Mouse (Mus musculus) MEL (cell line): ENCODE results near the gene Rhoj. TPM values are rescaled to one million over a fixed set of nuclear protein-coding genes. Genes with fewer than 3 reads are reported as not detected.

Experiments
- DNase-seq: peaks from one replicate; pipeline ENCODE4 v3.0.0; 2011; ENCODE audit warnings: low read depth, low spot score
- H3K27ac ChIP-seq: 2 replicates; pipeline ENCODE4 v1.5.1; 2012; ENCODE audit warnings: low read depth, mild to moderate bottlenecking, control low read depth, low read length, moderate library complexity; ENCODE audit not compliant: control insufficient read depth
- H3K27me3 ChIP-seq, 2 experiments: fragments of 150-350 bp in 1 of 2; sonication (generic) in 1 of 2; 2 replicates each; pipeline ENCODE4 v1.6.1; 2012; ENCODE audit warnings: low read length in 2 of 2, mild to moderate bottlenecking in 2 of 2, improper control_type of control experiment in 1 of 2, moderate library complexity in 1 of 2; ENCODE audit not compliant: insufficient read depth in 2 of 2, control insufficient read depth in 1 of 2
- H3K36me3 ChIP-seq, 2 experiments: 2 replicates each; pipeline ENCODE4 v1.6.1; 2012 to 2014; ENCODE audit warnings: low read length in 2 of 2, improper control_type of control experiment in 1 of 2, inconsistent platforms in 1 of 2, mild to moderate bottlenecking in 1 of 2; ENCODE audit not compliant: insufficient read depth in 2 of 2, control insufficient read depth in 1 of 2
- H3K4me1 ChIP-seq, 2 experiments: fragments of 150-350 bp in 1 of 2; sonication (generic) in 1 of 2; 2 replicates each; pipeline ENCODE4 v1.6.1; 2012; ENCODE audit warnings: low read length in 2 of 2, improper control_type of control experiment in 1 of 2, mild to moderate bottlenecking in 1 of 2; ENCODE audit not compliant: insufficient read depth in 2 of 2, control insufficient read depth in 1 of 2
- H3K4me3 ChIP-seq, 2 experiments: fragments of 150-350 bp in 1 of 2; sonication (generic) in 1 of 2; 2 replicates each; pipeline ENCODE4 v1.5.1; 2012; ENCODE audit warnings: low read depth in 2 of 2, low read length in 2 of 2, mild to moderate bottlenecking in 2 of 2, moderate library complexity in 2 of 2, control low read depth in 1 of 2, improper control_type of control experiment in 1 of 2; ENCODE audit not compliant: control insufficient read depth in 1 of 2, insufficient read depth in 1 of 2
- H3K79me2 ChIP-seq: 2 replicates; pipeline ENCODE4 v1.6.1; 2012; ENCODE audit warnings: mild to moderate bottlenecking, low read length, moderate library complexity; ENCODE audit not compliant: control insufficient read depth, poor library complexity, insufficient read depth
- H3K9ac ChIP-seq: 2 replicates; pipeline ENCODE4 v1.6.1; 2012; ENCODE audit warnings: low read depth, mild to moderate bottlenecking, control low read depth, low read length, moderate library complexity; ENCODE audit not compliant: control insufficient read depth, poor library complexity, severe bottlenecking
- H3K9me3 ChIP-seq: fragments of 150-350 bp; sonication (generic); replicated peaks from 2 replicates; pipeline ENCODE4 v1.6.1; 2012; ENCODE audit warnings: mild to moderate bottlenecking, low read length, improper control_type of control experiment, moderate library complexity; ENCODE audit not compliant: insufficient read depth
- BHLHE40 ChIP-seq: IDR thresholded peaks from 2 replicates; pipeline ENCODE4 v1.6.1; 2012; ENCODE audit warnings: low read depth, mild to moderate bottlenecking, inconsistent platforms, low read length, improper control_type of control experiment, borderline replicate concordance
- E2F4 ChIP-seq: IDR thresholded peaks from 2 replicates; pipeline ENCODE4 v1.6.1; 2011; ENCODE audit warnings: low read depth, low read length, improper control_type of control experiment, borderline replicate concordance
- EP300 ChIP-seq, 2 experiments: IDR thresholded peaks; 2 replicates each; pipeline ENCODE4 v1.6.1; 2011; ENCODE audit warnings: improper control_type of control experiment in 2 of 2, low read length in 2 of 2, low read depth in 1 of 2, mild to moderate bottlenecking in 1 of 2
- ETS1 ChIP-seq: IDR thresholded peaks from 2 replicates; pipeline ENCODE4 v1.6.1; 2012; ENCODE audit warnings: low read depth, mild to moderate bottlenecking, inconsistent platforms, low read length, improper control_type of control experiment, moderate library complexity
- GATA1 ChIP-seq: IDR thresholded peaks from 2 replicates; pipeline ENCODE4 v1.6.1; 2011; ENCODE audit warnings: low read depth, low read length, improper control_type of control experiment
- KAT2A ChIP-seq: conservative IDR thresholded peaks from 2 replicates; pipeline ENCODE4 v1.6.1; 2012; ENCODE audit warnings: low read depth, low read length, improper control_type of control experiment, inconsistent platforms
- MAZ ChIP-seq: IDR thresholded peaks from 2 replicates; pipeline ENCODE4 v1.6.1; 2012; ENCODE audit warnings: low read depth, mild to moderate bottlenecking, inconsistent platforms, low read length, improper control_type of control experiment
- MEF2A ChIP-seq: IDR thresholded peaks from 2 replicates; pipeline ENCODE4 v1.6.1; 2014; ENCODE audit warnings: low read depth, mild to moderate bottlenecking, inconsistent platforms, low read length, improper control_type of control experiment; ENCODE audit not compliant: poor library complexity, insufficient replicate concordance, severe bottlenecking; ENCODE audit errors: extremely low read depth
- MXI1 ChIP-seq: IDR thresholded peaks from 2 replicates; pipeline ENCODE4 v1.6.1; 2011; ENCODE audit warnings: mild to moderate bottlenecking, low read depth, low read length, improper control_type of control experiment
- NRF1 ChIP-seq: IDR thresholded peaks from 2 replicates; pipeline ENCODE4 v1.6.1; 2014; ENCODE audit warnings: low read depth, mild to moderate bottlenecking, inconsistent platforms, low read length, improper control_type of control experiment, moderate library complexity; ENCODE audit not compliant: poor library complexity, insufficient read depth, severe bottlenecking
- POLR2A ChIP-seq, 2 experiments: IDR thresholded peaks; 2 replicates each; pipeline ENCODE4 v1.6.1; 2011 to 2012; ENCODE audit warnings: low read length in 2 of 2, mild to moderate bottlenecking in 2 of 2, control low read depth in 1 of 2, improper control_type of control experiment in 1 of 2, low read depth in 1 of 2, moderate library complexity in 1 of 2; ENCODE audit not compliant: control insufficient read depth in 1 of 2, insufficient read depth in 1 of 2, poor library complexity in 1 of 2
- POLR2AphosphoS2 ChIP-seq: IDR thresholded peaks from 2 replicates; pipeline ENCODE4 v1.6.1; 2011; ENCODE audit warnings: low read length, improper control_type of control experiment
- POLR2AphosphoS5 ChIP-seq: IDR thresholded peaks from 2 replicates; pipeline ENCODE4 v1.6.1; 2012; ENCODE audit warnings: low read depth, borderline replicate concordance, mild to moderate bottlenecking, inconsistent platforms, low read length, moderate library complexity, mixed read lengths
- RAD21 ChIP-seq: IDR thresholded peaks from 2 replicates; pipeline ENCODE4 v1.6.1; 2011; ENCODE audit warnings: mild to moderate bottlenecking, low read depth, low read length, improper control_type of control experiment
- SMC3 ChIP-seq: IDR thresholded peaks from 2 replicates; pipeline ENCODE4 v1.6.1; 2011; ENCODE audit warnings: low read depth, low read length, improper control_type of control experiment
- TBP ChIP-seq: IDR thresholded peaks from 2 replicates; pipeline ENCODE4 v1.8.0; 2011; ENCODE audit warnings: low read depth, low read length, improper control_type of control experiment
- UBTF ChIP-seq: IDR thresholded peaks from 2 replicates; pipeline ENCODE4 v1.6.1; 2012; ENCODE audit warnings: low read depth, mild to moderate bottlenecking, inconsistent platforms, low read length, improper control_type of control experiment, moderate library complexity, borderline replicate concordance; ENCODE audit not compliant: insufficient read depth
- USF1 ChIP-seq: IDR thresholded peaks from 2 replicates; pipeline ENCODE4 v1.6.1; 2014; ENCODE audit warnings: low read depth, mild to moderate bottlenecking, inconsistent platforms, low read length, improper control_type of control experiment, moderate library complexity
- USF2 ChIP-seq, 2 experiments: IDR thresholded peaks; 2 replicates each; pipeline ENCODE4 v1.6.1; 2011 to 2012; ENCODE audit warnings: improper control_type of control experiment in 2 of 2, low read length in 2 of 2, borderline replicate concordance in 1 of 2, inconsistent platforms in 1 of 2, low read depth in 1 of 2, mild to moderate bottlenecking in 1 of 2; ENCODE audit not compliant: insufficient read depth in 1 of 2
- ZC3H11A ChIP-seq: IDR thresholded peaks from 2 replicates; pipeline ENCODE4 v1.6.1; 2012; ENCODE audit warnings: low read depth, mild to moderate bottlenecking, inconsistent platforms, low read length, improper control_type of control experiment
- ZKSCAN1 ChIP-seq: IDR thresholded peaks from 2 replicates; pipeline ENCODE4 v1.6.1; 2012; ENCODE audit warnings: low read depth, mild to moderate bottlenecking, inconsistent platforms, low read length, improper control_type of control experiment, moderate library complexity
- ZMIZ1 ChIP-seq: IDR thresholded peaks from 2 replicates; pipeline ENCODE4 v1.6.1; 2012; ENCODE audit warnings: low read depth, mild to moderate bottlenecking, inconsistent platforms, low read length, improper control_type of control experiment, moderate library complexity
- polyA plus RNA-seq, 2 experiments: library from polyadenylated mRNA; stranded (reverse) in 1 of 2; unstranded in 1 of 2; fragments of >175 nt in 1 of 2; fragments of >200 nt in 1 of 2; gene quantifications; 2 replicates each; pipeline versions ENCODE4 v1.2.1 to v1.2.4; 2012; ENCODE audit warnings: low replicate concordance in 2 of 2, low read depth in 1 of 2; ENCODE audit not compliant: insufficient read length in 2 of 2, insufficient read depth in 1 of 2, missing spikeins in 1 of 2
- total RNA-seq: library from RNA; depleted of rRNA; stranded (reverse); fragments of 300-350 nt; gene quantifications from 2 replicates; pipeline ENCODE4 v1.2.3, GENCODE M21; 2012

Gene Rhoj
- total and polyA plus RNA-seq, 3 experiments = not detected

DNA sequence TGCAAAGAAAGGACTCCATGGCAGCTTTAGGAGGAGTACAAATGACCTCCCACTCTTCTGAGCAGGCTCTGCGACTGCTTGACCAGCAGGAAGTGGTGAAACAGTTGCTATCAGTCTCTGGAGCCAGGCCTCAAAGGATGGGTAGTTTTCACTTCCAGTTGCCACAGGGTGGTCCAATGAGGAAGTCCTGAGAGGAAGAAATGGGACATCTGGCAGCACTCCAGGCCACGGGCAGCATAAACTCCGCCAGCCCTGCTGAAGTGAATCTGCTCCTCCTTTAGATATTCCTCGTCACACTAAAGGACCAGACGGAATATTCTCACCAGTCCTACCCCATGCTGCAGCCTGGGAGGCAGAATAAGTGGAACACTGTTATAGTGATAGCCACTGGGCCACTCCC, 140.8 kb downstream of the Rhoj start (continued):
- no peak for TF ChIP-seq USF2 (IDR thresholded peaks at IDR 0.05; ENCODE audit: borderline replicate concordance in 1 of 2, insufficient read depth in 1 of 2, low read depth in 1 of 2, low read length in 2 of 2)
- no peak for TF ChIP-seq ZC3H11A
- TF ChIP-seq ZMIZ1 = no peak
- no peak for TF ChIP-seq POLR2A (IDR thresholded peaks at IDR 0.05; ENCODE audit: control insufficient read depth in 1 of 2, insufficient read depth in 1 of 2, low read depth in 1 of 2, low read length in 2 of 2, poor library complexity in 1 of 2)
- TF ChIP-seq MAZ = no peak

- H3K27me3 ChIP-seq = no peaks in the 10 kb centered on the region
- no peak overlapping the region for H3K9ac ChIP-seq
- H3K79me2 ChIP-seq = no peaks in the 10 kb centered on the region
- TF ChIP-seq MXI1 (no peak), UBTF (no peak), GATA1 (no peak), E2F4 (no peak), SMC3 (no peak; the same call in 1 of the 2 replicates), USF1 (no peak), POLR2AphosphoS5 (no peak), RAD21 (no peak), POLR2AphosphoS2 (no peak), USF2 (IDR thresholded peaks at IDR 0.05; ENCODE audit: borderline replicate concordance in 1 of 2, insufficient read depth in 1 of 2, low read depth in 1 of 2, low read length in 2 of 2) (no peak), NRF1 (no peak), ZKSCAN1 (no peak), MEF2A (no peak), EP300 (IDR thresholded peaks at IDR 0.05; ENCODE audit: low read depth in 1 of 2, low read length in 2 of 2) (no peak)
- no peak overlapping the region for H3K27ac ChIP-seq
- H3K36me3 ChIP-seq = no peaks in the 10 kb centered on the region
- H3K9me3 ChIP-seq = no peaks in the 10 kb centered on the region
- H3K4me3 ChIP-seq = no peak overlapping the region
- H3K4me1 ChIP-seq = no peaks in the 10 kb centered on the region
- no peak for DNase-seq
Measured at GRCm38 (mm10) chr12:75449475-75449966, 141.4 kb downstream of the Rhoj start.

DNA sequence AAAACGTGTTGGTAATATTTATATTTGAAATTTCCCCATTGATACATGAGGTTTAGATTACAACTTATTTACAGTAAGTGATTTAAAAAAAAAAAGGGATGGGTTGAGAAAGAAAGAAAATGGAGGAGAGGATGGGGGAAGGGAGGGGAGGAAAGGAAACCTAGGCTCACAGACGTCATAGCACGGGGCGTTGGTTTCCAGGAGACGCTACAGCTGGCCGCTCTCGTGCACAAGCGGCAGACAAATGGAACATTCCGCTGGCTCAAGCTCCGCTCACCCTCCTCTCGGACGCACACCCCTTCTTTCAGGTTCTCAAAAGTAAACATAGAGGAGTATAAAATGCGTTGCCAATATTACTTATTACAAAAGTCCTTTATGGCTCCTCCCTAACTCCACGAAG, 141.9 kb downstream of the Rhoj start:
- Histone ChIP-seq H3K4me3 (no peak overlapping the region), H3K9me3 (no peaks in the 10 kb centered on the region), H3K9ac (no peak overlapping the region), H3K4me1 (no peaks in the 10 kb centered on the region), H3K27me3 (no peaks in the 10 kb centered on the region), H3K79me2 (no peaks in the 10 kb centered on the region), H3K36me3 (no peaks in the 10 kb centered on the region), H3K27ac (no peak overlapping the region)
- TF ChIP-seq USF1 = no peak
- no peak for TF ChIP-seq ZKSCAN1
- TF ChIP-seq KAT2A = no peak
- TF ChIP-seq ZC3H11A = no peak
- no peak for TF ChIP-seq BHLHE40
- no peak for TF ChIP-seq ETS1
- TF ChIP-seq TBP = no peak
- no peak for DNase-seq
